Mouse (Mus musculus) granulocyte monocyte progenitor cell, adult 5-6 weeks (primary cell): Measurements from ENCODE around the gene Kif16b. TPM values are rescaled to one million over a fixed set of nuclear protein-coding genes. Genes with fewer than 3 reads are reported as not detected.

ENCODE experiments used
- ATAC-seq: replicated peaks from 2 replicates; pipeline ENCODE4 v1.8.0; 2016; ENCODE audit warnings: mild to moderate bottlenecking, moderate TSS enrichment, inconsistent platforms; ENCODE audit not compliant: poor library complexity, severe bottlenecking
- total RNA-seq, 2 experiments: library from RNA; stranded (forward) in 1 of 2; stranded (reverse) in 1 of 2; fragments of 200-712, 200-1000 nt in 1 of 2; fragments of >200 nt in 1 of 2; fragmentation: Nextera tagmentation in 1 of 2; gene quantifications; 2 replicates each; pipeline ENCODE4 v1.2.3; 2014 to 2017

Kif16b gene
- total RNA-seq, 2 experiments from 2014 or later = 15.4 to 20.7 TPM

- no peak for ATAC-seq
Measured at GRCm38 (mm10) chr2:142739338-142739737, 162.0 kb downstream of the Kif16b start.

- no peak for ATAC-seq
Measured at GRCm38 (mm10) chr2:142738488-142738887, 162.8 kb downstream of the Kif16b start.

- ATAC-seq = no peak
Measured at GRCm38 (mm10) chr2:142735691-142736090, 165.6 kb downstream of the Kif16b start.

GRCm38 (mm10) chr2:142734046-142734445 is 167.3 kb downstream of the Kif16b start:
- no peak for ATAC-seq

DNA sequence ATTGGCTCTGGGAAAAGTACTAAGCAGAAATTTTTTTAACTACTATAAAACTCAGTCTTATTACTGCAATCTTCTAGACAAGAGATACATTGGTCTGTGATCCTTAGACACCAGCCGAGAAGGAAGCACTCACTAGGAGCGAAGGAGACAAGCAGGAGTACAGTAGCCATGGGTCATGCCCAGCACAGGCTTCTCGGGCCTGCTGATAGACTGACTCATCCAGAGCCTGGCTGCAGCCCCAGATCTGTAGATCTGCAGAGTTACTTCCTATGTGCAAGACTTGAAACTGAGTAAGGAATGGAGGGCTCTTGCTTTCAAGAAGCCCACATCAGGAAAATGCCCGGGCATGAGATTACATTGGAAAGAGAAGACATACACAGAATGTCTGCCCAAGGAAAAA is 169.0 kb downstream of the Kif16b start:
- no peak for ATAC-seq

DNA sequence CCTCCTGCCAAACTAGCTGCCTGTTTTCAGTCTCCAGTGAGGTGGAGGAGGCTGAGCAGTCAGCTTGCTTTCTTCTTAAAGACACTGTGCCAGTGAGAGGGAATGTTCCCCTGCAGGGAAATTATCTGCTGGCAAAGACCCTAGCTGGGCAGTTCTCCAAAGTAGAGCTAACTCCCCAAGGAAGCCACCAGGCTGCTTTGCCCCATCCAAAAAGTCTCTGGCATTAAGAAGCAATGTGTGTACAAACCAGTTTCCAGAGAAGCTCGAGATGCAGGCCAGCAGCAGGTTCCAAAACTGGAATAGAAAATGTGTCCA is 169.6 kb downstream of the Kif16b start:
- ATAC-seq = no peak

DNA sequence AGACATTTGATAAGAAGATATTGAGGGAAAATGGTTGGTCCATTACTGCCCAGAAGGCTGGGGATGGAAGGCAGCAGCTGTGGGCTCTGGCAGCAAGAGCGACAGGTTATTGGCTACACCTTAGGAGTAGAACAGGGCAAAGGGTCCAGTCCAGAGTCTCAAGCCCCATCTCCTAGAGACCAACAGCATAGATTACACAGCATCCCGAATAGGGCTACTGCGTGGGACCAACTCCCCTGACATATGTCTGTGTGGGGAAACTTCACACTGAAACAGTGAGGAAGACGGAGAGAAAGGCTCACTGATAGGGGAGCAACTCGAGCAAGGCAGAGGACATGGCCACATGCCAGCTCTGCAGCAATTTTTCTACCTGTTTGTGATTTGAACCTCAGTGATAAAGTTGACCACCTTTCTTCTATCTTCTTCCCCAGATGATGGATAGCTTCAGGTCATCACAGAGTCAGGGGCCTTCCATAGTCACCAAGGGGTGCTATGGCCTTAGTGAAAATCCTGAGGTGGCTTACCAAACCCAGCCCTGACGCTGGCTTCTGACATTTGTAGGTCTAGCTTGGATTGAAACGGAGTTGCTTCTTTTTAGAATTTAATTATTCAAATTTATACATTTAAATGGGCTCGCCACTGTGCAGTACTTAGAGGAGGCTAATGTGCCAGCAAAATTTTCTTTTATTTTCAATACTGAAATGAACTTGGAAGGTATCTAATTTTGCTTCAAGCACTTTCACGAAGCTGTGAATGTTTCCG is 170.1 kb downstream of the Kif16b start:
- ATAC-seq = no peak

GRCm38 (mm10) chr2:142724215-142725001 is 176.9 kb downstream of the Kif16b start:
- no peak for ATAC-seq

- no peak for ATAC-seq
Measured at GRCm38 (mm10) chr2:142720174-142720573, 181.2 kb downstream of the Kif16b start.

- no peak for ATAC-seq
Measured at GRCm38 (mm10) chr2:142718998-142719397, 182.3 kb downstream of the Kif16b start.

DNA sequence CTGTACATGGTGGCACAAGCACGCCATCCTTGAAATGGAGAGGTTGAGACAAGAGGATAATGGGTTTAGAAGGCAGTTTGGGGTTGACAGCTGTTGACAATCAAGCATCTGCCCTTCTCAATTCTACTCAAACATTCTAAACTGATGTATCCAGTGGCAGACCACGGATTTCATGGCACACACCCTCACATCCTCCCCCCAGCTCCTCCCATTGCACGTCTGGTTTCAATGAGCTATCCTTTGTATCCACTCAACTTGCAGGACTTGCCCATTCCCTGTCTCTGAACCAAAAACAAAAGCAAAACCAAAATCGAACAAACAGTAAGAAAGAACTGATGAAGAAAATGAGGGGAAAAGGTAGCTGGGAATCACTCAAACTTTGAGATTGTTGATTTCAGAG is 183.7 kb downstream of the Kif16b start:
- no peak for ATAC-seq

GRCm38 (mm10) chr2:142715912-142716260 is 185.4 kb downstream of the Kif16b start:
- ATAC-seq = no peak

GRCm38 (mm10) chr2:142715186-142715911 is 186.0 kb downstream of the Kif16b start:
- ATAC-seq = no peak

DNA sequence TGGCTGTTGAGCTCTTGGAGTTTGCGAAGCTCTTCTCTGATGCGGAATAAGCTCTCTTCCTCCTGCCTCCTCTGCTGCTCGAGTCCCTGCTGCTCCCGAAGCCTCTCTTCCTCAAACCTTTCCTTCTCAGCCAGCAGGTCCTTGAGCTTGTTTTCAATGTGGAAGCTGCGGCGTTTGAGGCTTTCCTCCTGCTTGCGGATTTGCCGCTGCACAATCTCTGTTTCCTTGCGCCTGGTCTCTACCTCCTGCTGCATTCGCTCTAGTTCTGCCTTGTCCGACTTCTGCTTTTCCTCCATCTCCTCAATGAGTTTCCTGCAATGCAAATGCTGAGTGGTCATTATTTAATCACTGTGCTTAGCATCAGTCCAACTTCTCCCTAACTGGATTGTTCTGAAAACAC is 188.6 kb downstream of the Kif16b start:
- no peak for ATAC-seq

DNA sequence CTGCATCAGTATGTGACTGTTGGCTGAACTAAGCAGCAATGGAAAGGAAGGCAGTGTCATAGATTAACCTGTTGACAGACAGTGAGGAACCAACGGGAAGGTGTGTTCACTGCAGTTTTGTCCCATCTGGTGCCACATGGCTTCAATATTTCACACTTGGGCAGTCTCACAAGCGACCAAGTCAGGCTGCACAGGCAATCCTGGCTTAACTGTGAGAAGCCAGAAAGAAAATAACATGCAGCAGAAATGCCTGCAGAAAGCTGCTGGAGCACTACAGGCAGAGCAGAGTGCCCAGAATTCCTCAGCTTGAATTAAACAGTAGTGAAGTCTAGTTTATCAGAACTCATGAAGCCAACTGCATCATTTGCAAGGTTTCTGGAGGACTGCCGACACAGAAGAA is 192.0 kb downstream of the Kif16b start:
- no peak for ATAC-seq

GRCm38 (mm10) chr2:142700689-142701088 is 200.6 kb downstream of the Kif16b start:
- ATAC-seq = no peak

DNA sequence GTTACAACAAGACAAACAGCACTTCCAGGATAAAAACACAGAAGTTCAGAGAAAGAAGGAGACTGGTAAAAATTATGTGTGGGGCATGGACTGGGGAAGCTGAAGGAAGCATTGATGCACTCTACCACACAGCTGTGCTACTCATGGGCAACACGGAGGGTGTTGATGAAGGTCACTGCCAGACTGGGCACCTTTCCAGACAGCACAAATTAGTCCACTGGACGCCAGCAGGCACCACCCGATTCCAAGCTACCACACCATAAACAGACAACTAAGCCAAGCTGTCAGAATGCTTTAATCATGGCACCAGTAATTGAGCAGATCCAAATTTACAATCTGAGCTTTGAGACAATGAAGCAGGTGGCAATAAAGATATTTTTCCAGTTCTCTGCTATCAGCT is 202.7 kb downstream of the Kif16b start:
- ATAC-seq = no peak

DNA sequence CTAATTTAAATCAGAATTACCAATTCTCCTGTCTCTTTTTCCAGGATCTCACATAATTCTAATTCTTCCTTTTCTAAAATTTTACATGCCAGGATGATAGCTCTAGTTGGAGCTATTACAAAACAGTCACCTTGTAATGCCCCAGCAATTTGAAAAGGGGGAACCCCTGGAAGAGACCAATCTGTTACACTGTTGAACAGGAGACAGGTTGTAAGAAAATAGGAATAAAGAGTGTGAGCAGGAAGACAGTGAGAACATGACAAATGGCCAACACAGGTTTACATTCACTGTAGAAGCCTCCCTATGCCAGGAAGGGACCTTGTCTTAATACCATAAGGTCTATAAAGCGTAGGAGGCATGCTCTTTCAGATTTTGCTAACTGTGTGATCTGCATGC is 206.4 kb downstream of the Kif16b start:
- ATAC-seq = no peak

- peak; percentile 35; the same call in 1 of the 2 replicates for ATAC-seq
Measured at GRCm38 (mm10) chr2:142694019-142694935, 207.1 kb downstream of the Kif16b start.

DNA sequence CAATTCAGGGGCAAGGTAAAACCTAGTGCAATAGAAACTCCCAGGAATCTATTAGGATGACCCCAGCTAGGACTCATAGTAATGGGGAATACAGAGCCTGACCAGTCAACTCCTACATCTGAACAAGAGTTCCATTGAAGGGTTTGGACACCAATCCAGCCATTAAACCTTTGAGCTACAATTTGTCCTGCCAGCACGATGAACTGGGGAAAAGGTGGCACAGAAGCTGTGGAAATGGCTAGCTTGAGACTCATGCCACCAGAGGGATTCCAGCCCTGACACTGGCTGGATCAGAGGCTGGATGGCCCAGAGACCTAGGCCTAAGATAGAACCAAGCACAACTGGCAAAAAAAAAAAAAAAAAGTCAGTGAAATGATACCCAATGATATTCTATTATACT is 207.9 kb downstream of the Kif16b start:
- ATAC-seq = no peak
